Mouse (Mus musculus) regulatory T cell (primary cell): ENCODE data around the gene S100a3.

Experiments used
- in situ Hi-C: fragments of 300-600 bp; cut with MboI, MseI; formaldehyde crosslinking; loops from one replicate; pipeline ENCODE4 v1.15.1; 2025; ENCODE audit warnings: high pct_unique_total_duplicates

The S100a3 gene

GRCm38 (mm10) chr3:90600036-90600435 is 39.7 kb downstream of the S100a3 start:
- in situ Hi-C loops = no loop called here

- in situ Hi-C loops = no loop called here
These were observed 40.2 kb downstream of the S100a3 start for GRCm38 (mm10) chr3:90600458-90601195.

DNA sequence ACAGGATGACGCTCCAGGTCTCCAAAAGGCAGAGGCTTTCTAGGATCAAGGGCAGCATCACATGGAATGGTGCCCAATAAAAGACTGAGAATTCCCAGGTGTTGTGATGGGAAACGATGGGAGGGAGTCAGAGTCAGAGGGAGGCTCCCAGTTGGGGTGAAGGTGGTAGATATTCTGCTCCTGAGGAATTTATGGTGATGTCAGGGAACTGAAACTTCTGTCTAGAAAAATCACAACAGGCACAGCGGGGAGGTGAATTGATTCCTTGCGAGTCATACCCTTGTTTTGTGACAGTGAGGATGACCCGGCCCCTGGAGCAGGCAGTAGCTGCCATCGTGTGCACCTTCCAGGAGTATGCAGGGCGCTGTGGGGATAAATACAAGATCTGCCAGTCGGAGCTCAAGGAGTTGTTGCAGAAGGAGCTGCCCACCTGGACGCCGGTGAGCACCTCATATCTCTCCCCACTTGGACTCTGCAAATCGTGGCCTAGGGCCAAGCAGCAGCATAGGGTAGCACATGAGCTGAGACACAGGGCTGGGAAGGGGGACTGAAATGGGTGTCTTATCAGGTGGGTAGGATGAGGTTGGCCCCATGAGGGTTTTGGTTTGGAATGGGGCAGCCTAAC is 41.2 kb downstream of the S100a3 start, which contains the start of gene Gm42674:
Gm42674 (plus strand) TSS at position 419 of the 625 bp plus-strand sequence.
- in situ Hi-C loops = no loop called here

DNA sequence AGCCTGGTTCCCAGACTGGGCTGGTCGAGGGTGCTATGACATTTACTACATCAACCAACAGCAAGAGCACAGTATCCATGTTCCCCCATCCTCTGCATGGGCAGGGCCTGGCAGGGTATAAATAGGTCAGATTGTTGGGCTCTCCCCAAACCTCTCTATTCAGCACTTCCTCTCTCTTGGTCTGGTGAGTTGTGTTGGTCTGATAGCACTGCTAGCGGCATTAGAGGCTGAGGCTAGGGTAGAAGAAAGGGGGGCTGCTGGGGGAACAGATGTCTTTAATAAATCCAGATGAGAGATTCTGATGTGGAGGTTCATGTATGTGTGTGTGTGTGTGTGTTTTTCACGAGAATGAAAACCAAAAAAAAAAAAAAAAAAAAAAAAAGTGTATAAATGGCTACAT is 43.2 kb downstream of the S100a3 start, which contains the start of gene S100a4:
S100a4 (plus strand) TSS at position 149 of the 400 bp plus-strand sequence.
- in situ Hi-C loops = no loop called here

- in situ Hi-C loops = no loop called here
These were observed 44.0 kb downstream of the S100a3 start for GRCm38 (mm10) chr3:90604416-90604815.

DNA sequence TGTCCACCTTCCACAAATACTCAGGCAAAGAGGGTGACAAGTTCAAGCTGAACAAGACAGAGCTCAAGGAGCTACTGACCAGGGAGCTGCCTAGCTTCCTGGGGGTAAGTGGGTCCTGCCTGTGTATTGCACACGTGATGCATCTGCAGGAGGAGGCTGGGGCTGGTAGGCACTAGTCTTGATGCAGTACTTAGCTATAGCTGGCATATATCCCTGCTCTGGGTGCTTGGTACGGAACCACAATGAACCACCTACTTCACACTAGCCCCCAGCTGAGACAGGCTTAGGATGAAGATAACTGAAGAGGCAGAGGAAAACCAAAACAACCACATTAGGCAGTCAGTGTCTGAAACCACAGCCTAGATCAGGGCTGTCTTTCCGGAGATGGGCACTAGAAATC is 44.7 kb downstream of the S100a3 start:
- in situ Hi-C loops = no loop called here

DNA sequence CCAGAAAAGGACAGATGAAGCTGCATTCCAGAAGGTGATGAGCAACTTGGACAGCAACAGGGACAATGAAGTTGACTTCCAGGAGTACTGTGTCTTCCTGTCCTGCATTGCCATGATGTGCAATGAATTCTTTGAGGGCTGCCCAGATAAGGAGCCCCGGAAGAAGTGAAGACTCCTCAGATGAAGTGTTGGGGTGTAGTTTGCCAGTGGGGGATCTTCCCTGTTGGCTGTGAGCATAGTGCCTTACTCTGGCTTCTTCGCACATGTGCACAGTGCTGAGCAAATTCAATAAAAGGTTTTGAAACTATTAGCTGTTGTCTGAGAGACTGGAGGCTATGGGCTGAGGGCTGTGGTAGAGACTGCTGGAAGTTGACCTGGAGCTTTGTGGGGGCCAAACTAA is 45.4 kb downstream of the S100a3 start:
- in situ Hi-C loops = no loop called here

- in situ Hi-C loops = no loop called here
These were observed 45.8 kb downstream of the S100a3 start for GRCm38 (mm10) chr3:90606185-90606584.

- in situ Hi-C loops = no loop called here
These were observed 47.0 kb downstream of the S100a3 start for GRCm38 (mm10) chr3:90607361-90607760.

DNA sequence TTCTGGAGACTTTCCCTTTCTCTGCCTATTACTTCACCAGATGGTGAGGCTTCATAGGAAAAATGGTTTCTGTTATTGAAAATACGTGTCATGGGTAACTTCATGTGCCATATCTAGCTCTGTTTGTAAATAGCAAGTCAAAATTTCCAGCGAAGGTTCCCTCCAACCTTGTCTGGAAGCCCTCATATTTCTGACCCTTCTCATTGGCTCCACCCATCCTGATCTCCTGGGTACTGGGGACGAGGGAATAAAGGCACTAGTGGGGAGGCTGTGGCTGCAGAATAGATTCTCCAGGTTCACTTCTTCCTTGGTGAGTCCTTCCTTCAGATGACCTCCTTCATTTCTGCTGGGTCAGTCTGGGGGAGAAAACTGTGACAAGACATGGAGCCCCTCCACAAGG is 47.8 kb downstream of the S100a3 start, which contains the start of gene S100a5:
S100a5 (plus strand) TSS at position 301 of the 400 bp plus-strand sequence.
- in situ Hi-C loops = no loop called here

DNA sequence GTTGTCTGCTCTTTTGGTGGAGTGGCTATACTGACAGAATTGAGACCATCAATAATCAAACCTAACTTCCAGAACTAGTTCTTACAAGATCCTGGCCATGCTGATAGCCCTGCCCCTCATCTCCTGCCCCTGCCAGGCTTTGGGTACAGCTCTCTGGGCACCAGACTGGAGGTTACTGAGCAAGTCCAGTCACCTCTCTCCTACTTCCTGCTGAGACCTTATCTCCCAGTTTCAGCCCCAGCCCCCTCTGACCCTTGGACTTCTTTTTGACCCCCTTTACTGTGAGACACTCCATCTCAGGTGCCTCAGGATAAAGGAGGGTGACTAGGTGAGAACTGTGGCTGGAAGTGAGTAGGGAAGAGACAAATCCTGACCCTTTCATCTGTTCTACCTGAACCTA is 48.7 kb downstream of the S100a3 start:
- in situ Hi-C loops = no loop called here

DNA sequence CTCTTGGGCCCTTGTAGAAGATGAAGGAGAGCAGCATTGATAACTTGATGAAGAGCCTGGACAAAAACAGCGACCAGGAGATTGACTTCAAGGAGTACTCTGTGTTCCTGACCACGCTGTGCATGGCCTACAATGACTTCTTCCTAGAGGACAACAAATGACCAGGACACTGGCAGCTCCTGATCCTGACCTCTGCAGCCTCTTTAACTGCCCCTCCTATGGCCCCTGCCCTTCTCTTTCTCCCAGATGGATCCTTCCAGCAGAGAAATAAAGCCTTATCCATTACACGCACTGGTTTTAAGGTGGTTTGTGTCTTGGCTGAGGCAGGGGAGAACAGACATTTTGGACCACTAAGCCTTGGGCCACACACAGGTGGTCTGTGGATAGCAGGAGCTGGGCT is 51.1 kb downstream of the S100a3 start:
- in situ Hi-C loops = loop anchor here (5.0 kb wide), 1 partner anchor 84 kb away; the partner anchor contains the start of gene S100a14

GRCm38 (mm10) chr3:90612061-90612460 is 51.7 kb downstream of the S100a3 start:
- in situ Hi-C loops = loop anchor here (5.0 kb wide), 1 partner anchor 85 kb away; the partner anchor contains the start of gene S100a14

DNA sequence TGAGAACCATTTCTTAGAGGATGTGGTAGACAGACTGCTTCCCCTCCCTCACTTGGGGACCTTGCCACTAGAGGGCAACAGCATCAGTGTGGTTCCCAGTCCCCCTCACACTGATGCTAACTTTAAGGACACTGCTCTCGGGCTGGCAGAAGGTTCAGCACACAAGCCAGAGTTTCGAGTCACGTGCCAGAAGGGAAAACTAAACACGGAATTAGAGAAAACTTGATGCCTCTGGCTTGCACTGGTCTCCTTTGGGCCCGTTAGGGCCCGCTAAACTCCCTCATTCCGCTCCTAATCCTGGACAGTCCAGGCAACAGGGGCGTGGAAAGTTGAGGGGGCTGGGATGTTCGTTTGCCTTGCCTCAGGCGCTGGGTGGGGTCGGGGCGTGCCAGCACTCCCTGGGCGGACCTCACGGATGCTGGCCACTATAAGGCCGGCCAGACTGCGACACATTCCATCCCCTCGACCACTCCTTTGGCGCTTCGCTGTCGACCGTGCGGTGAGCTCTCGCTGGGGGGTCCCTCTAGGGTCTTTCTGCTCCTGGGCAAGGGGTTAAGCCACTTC is 52.4 kb downstream of the S100a3 start, which contains the start of gene S100a6:
S100a6 (plus strand) TSS at position 155 of the 564 bp plus-strand sequence.
- in situ Hi-C loops = loop anchor here (5.0 kb wide), 1 partner anchor 86 kb away; the partner anchor contains the start of gene S100a14

DNA sequence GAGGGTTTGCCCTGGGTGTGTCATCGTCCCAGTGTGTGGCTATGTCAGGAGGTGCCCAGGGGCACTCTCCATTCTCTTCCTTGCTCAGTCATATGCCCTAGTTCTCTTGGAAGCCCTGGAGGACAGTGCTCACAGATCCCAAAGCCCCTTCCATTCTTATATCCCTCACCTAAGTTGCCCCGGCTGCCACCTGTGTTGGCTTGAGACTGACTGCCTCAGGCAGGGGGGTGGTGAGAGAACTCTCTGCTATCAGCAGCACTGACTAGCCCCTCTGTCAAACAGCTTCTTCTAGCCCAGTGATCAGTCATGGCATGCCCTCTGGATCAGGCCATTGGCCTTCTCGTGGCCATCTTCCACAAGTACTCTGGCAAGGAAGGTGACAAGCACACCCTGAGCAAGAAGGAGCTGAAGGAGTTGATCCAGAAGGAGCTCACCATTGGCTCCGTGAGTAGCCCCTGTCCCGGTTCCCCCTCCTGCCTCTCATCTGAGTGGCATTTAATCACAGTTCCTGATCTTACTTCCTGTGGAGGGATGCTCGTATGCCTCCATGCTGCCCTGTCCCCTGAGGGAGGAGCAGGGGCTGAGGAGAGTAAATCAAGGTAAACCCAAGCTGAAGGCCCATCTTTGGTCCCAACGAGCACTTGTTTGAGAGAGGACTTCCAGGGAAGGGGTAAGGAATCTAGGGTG is 53.2 kb downstream of the S100a3 start:
- in situ Hi-C loops = loop anchor here (5.0 kb wide), 1 partner anchor 86 kb away; the partner anchor contains the start of gene S100a14

DNA sequence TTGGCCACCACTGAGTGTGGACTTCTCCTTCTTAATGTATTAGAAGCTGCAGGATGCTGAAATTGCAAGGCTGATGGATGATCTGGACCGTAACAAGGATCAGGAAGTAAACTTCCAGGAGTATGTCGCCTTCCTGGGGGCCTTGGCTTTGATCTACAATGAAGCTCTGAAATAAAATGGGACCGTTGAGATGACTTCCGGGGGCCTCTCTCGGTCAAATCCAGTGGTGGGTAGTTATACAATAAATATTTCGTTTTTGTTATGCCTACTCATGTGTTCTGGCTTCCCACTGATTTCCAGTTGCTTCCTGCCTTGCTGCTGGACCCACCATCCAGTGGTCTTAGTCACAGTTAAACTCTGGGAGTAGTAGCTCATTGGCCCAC is 53.8 kb downstream of the S100a3 start:
- in situ Hi-C loops = loop anchor here (5.0 kb wide), 1 partner anchor 87 kb away; the partner anchor contains the start of gene S100a14

GRCm38 (mm10) chr3:90614611-90615251 is 54.4 kb downstream of the S100a3 start:
- in situ Hi-C loops = loop anchor here (5.0 kb wide), 2 partner anchors 32 to 87 kb away; partner anchors contain the start of gene S100a14

- in situ Hi-C loops = loop anchor here (5.0 kb wide), 1 partner anchor 33 kb away; no protein-coding TSS in a partner anchor
These were observed 55.0 kb downstream of the S100a3 start for GRCm38 (mm10) chr3:90615415-90615814.

GRCm38 (mm10) chr3:90615911-90616310 is 55.5 kb downstream of the S100a3 start:
- in situ Hi-C loops = loop anchor here (5.0 kb wide), 1 partner anchor 34 kb away; no protein-coding TSS in a partner anchor

DNA sequence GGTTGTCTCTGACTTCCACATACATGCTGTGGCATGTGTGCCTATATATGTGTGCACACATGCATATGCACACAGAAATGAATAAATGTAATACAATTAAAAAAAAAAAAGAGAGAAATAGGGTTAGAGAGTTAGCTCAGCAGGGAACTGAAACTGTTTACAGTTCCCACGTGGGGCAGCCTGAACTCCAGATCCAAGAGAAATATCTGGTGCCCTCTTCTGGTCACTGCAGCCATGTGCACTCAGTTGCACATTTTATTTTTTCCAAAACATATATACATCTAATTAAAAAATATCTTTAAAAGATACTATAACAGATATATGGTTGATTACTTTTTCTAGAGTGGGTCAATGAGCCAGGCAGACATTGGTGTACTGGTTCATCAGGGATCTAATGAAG is 57.2 kb downstream of the S100a3 start:
- in situ Hi-C loops = loop anchor here (5.0 kb wide), 1 partner anchor 35 kb away; no protein-coding TSS in a partner anchor

- in situ Hi-C loops = loop anchor here (10.0 kb wide), 1 partner anchor 217 kb away; no protein-coding TSS in a partner anchor
These were observed 61.2 kb downstream of the S100a3 start for GRCm38 (mm10) chr3:90621552-90621951.
